Mouse (Mus musculus) ES-E14 (cell line): Measurements from ENCODE around the gene Gm2310. TPM values are rescaled to one million over a fixed set of nuclear protein-coding genes. Genes with fewer than 3 reads are reported as not detected.

Experiments used
- DNase-seq: peaks from one replicate; pipeline ENCODE4 v3.0.0-alpha.2; 2013; ENCODE audit warnings: low read depth, low spot score
- H3K27ac ChIP-seq: 2 replicates; pipeline ENCODE4 v1.5.1; 2012; ENCODE audit warnings: low read depth, mild to moderate bottlenecking, low read length, moderate library complexity, mixed read lengths; ENCODE audit not compliant: poor library complexity, insufficient read depth, severe bottlenecking
- H3K36me3 ChIP-seq: 2 replicates; pipeline ENCODE4 v1.6.1; 2012; ENCODE audit warnings: mild to moderate bottlenecking, low read length, moderate library complexity, mixed read lengths; ENCODE audit not compliant: control insufficient read depth, poor library complexity, insufficient read depth, severe bottlenecking
- H3K4me1 ChIP-seq, 2 experiments: fragments of 150-350 bp in 1 of 2; sonication (generic) in 1 of 2; 2 replicates each; pipeline ENCODE4 v1.6.1; 2012; ENCODE audit warnings: low read length in 2 of 2, mild to moderate bottlenecking in 1 of 2, mixed read lengths in 1 of 2; ENCODE audit not compliant: control insufficient read depth in 2 of 2, insufficient read depth in 2 of 2, poor library complexity in 1 of 2
- H3K4me3 ChIP-seq, 2 experiments: fragments of 150-350 bp in 1 of 2; sonication (generic) in 1 of 2; 2 replicates each; pipeline ENCODE4 v1.5.1; 2012; ENCODE audit warnings: low read length in 2 of 2, low read depth in 1 of 2, mild to moderate bottlenecking in 1 of 2, mixed read lengths in 1 of 2; ENCODE audit not compliant: insufficient read depth in 1 of 2, poor library complexity in 1 of 2, severe bottlenecking in 1 of 2
- H3K9ac ChIP-seq: 2 replicates; pipeline ENCODE4 v1.6.1; 2012; ENCODE audit warnings: low read depth, mild to moderate bottlenecking, low read length, mixed read lengths; ENCODE audit not compliant: poor library complexity, insufficient read depth, severe bottlenecking
- H3K9me3 ChIP-seq: fragments of 150-350 bp; sonication (generic); 2 replicates; pipeline ENCODE4 v1.6.1; 2012; ENCODE audit warnings: low read depth, mild to moderate bottlenecking, low read length; ENCODE audit not compliant: control insufficient read depth, insufficient read depth
- CHD2 ChIP-seq: IDR thresholded peaks from 2 replicates; pipeline ENCODE4 v1.6.1; 2014; ENCODE audit warnings: mild to moderate bottlenecking, low read depth, low read length, inconsistent platforms
- HCFC1 ChIP-seq: IDR thresholded peaks from 2 replicates; pipeline ENCODE4 v1.6.1; 2012; ENCODE audit warnings: low read length, inconsistent platforms, borderline replicate concordance; ENCODE audit not compliant: insufficient read depth
- MAFK ChIP-seq: IDR thresholded peaks from 2 replicates; pipeline ENCODE4 v1.6.1; 2014; ENCODE audit warnings: mild to moderate bottlenecking, low read depth, low read length, inconsistent platforms; ENCODE audit not compliant: insufficient read depth
- ZC3H11A ChIP-seq: IDR thresholded peaks from 2 replicates; pipeline ENCODE4 v1.6.1; 2012; ENCODE audit warnings: low read depth, mild to moderate bottlenecking, inconsistent platforms, low read length, borderline replicate concordance
- ZNF384 ChIP-seq: IDR thresholded peaks from 2 replicates; pipeline ENCODE4 v1.6.1; 2012; ENCODE audit warnings: low read depth, low read length, inconsistent platforms
- in situ Hi-C, 2 experiments: fragments of 600-800 bp; cut with MboI; formaldehyde crosslinking; loops; one replicate each; pipeline ENCODE4 v1.15.1; 2025; ENCODE audit warnings: low sequenced_read_pairs in 2 of 2, inconsistent platforms in 1 of 2; ENCODE audit not compliant: unreplicated experiment in 2 of 2
- total RNA-seq: library from RNA; depleted of rRNA; stranded (reverse); fragments of 300-350 nt; gene quantifications from 2 replicates; pipeline ENCODE4 v1.2.3, GENCODE M21; 2012

Gm2310 gene
- total RNA-seq, 1 experiment, result not detected

DNA sequence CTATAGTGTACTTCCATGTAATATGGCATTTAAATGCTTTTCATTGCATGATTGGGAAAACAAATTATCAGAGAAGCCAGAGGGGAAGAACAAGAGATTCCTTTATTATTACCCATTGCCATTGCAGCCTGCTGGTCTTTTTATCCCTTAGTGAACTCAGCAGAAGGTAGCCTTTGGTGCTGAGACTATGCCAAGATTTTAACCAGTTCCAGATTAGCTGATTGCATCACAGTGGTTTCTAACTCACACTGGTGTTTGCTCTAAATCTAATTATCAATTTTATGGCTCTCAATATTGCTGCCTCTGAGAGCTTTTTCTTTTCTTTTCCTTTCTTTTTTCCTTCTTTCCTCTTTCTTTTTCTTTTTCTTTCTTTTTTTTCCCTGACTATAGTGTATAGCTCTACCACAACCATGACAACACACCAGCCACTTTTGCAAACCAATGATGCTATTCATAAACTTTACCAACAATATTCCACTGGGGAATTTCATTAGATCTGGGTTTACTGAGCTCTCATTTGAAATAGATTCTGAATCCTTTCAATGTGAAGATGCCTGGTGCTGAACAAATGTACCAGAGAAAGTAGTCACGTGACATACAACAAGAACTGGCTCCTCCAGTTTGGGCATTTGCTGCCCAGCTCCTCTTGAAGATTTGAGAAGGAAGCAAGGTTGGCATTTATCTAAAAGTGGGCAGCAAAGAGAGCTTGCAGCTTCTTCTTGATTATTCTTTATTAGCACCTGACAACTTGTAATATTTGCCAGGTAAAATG, 43.9 kb upstream of the Gm2310 start:
- in situ Hi-C loops, result no loop called here
- no peak for DNase-seq

GRCm38 (mm10) chr15:8562776-8563175, 43.0 kb upstream of the Gm2310 start:
- H3K36me3 ChIP-seq, result no peaks in the 10 kb centered on the region

More for the DNA sequence above, 43.9 kb upstream of the Gm2310 start:
- Histone ChIP-seq H3K9ac (no peak overlapping the region), H3K4me3 (no peak overlapping the region), H3K27ac (no peak overlapping the region), H3K9me3 (no peaks in the 10 kb centered on the region), H3K4me1 (peaks cover 3 to 10% of the 10 kb centered on the region in 2 experiments; a peak in 3 of 4 replicates), H3K36me3 (no peaks in the 10 kb centered on the region)
- no peak for TF ChIP-seq MAFK
- no peak for TF ChIP-seq ZC3H11A
- TF ChIP-seq CHD2, result no peak
- TF ChIP-seq HCFC1, result no peak
- TF ChIP-seq ZNF384, result no peak

GRCm38 (mm10) chr15:8531201-8531600, 11.4 kb upstream of the Gm2310 start:
- H3K4me3 ChIP-seq, result no peak overlapping the region
- H3K27ac ChIP-seq, result no peak overlapping the region
- TF ChIP-seq ZNF384 (no peak), CHD2 (no peak), ZC3H11A (no peak), HCFC1 (no peak), MAFK (no peak)
- H3K36me3 ChIP-seq, result no peaks in the 10 kb centered on the region
- DNase-seq, result no peak
- H3K9ac ChIP-seq, result no peak overlapping the region
- in situ Hi-C loops, result no loop called here
- H3K9me3 ChIP-seq, result no peaks in the 10 kb centered on the region
- H3K4me1 ChIP-seq, result no peaks in the 10 kb centered on the region

More at GRCm38 (mm10) chr15:8562776-8563175, 43.0 kb upstream of the Gm2310 start:
- Histone ChIP-seq H3K4me1 (peaks cover 3 to 8% of the 10 kb centered on the region in 2 experiments; a peak in 3 of 4 replicates), H3K27ac (no peak overlapping the region), H3K9me3 (no peaks in the 10 kb centered on the region), H3K4me3 (no peak overlapping the region), H3K9ac (no peak overlapping the region)
- TF ChIP-seq ZC3H11A (no peak), HCFC1 (no peak), ZNF384 (no peak), CHD2 (no peak), MAFK (no peak)
- no peak for DNase-seq
- in situ Hi-C loops, result no loop called here

DNA sequence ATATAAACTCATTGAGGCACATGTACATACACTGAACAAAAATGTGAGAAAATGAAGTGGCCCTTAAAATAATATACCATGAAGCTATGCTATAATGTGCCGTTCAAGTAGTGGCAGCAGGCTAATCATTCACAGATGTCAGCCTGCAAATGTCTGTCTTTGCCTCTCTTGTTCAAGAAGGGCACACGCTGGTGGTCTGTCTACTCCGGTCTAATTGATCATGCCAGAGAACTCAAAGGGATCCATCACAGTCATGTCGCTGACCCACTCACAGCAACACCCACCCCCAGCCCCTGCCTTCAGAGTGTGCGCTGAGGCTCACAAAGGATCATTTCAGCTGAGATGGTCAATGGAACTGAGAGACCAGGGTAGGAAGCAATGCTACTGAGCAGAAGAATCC, 6.8 kb downstream of the Gm2310 start:
- Histone ChIP-seq H3K9me3 (no peaks in the 10 kb centered on the region), H3K36me3 (no peaks in the 10 kb centered on the region), H3K9ac (no peak overlapping the region), H3K4me3 (no peak overlapping the region), H3K4me1 (no peaks in the 10 kb centered on the region), H3K27ac (no peak overlapping the region)
- no peak for TF ChIP-seq MAFK
- no peak for TF ChIP-seq CHD2
- TF ChIP-seq HCFC1, result no peak
- no peak for TF ChIP-seq ZC3H11A
- TF ChIP-seq ZNF384, result no peak
- DNase-seq, result no peak
- in situ Hi-C loops, result no loop called here
